Mouse (Mus musculus) hindbrain, embryonic 16.5 days (tissue): ENCODE results near the gene Slc28a1. TPM values are rescaled to one million over a fixed set of nuclear protein-coding genes. Genes with fewer than 3 reads are reported as not detected.

Experiments used
- polyA plus RNA-seq: library from polyadenylated mRNA; unstranded; fragments of >200 nt; fragmentation: Nextera tagmentation; extraction: Ambion mirVana; gene quantifications from 2 replicates; pipeline ENCODE4 v1.2.1, GENCODE M21; 2015

Gene Slc28a1
- polyA plus RNA-seq, 1 experiment from 2014 or later = not detected

Other genes with a start within 250 kb of the Slc28a1 start
- 33.8 and 35.8 TPM in 2 replicates for gene Wdr73, start 213.5 kb upstream of the Slc28a1 start, polyA plus RNA-seq
- 7.6 and 7.7 TPM in 2 replicates for gene Nmb, start 209.7 kb upstream of the Slc28a1 start, polyA plus RNA-seq
- gene Sec11a, start 167.0 kb upstream of the Slc28a1 start, polyA plus RNA-seq = 153 and 164 TPM in 2 replicates
- 9.0 and 12.2 TPM in 2 replicates for gene Zfp592, start 121.1 kb upstream of the Slc28a1 start, polyA plus RNA-seq
- 0.10 and 0.27 TPM in 2 replicates for gene Alpk3, start 57.2 kb upstream of the Slc28a1 start, polyA plus RNA-seq
- 1.2 and 2.0 TPM in 2 replicates for gene Pde8a, start 98.8 kb downstream of the Slc28a1 start, polyA plus RNA-seq
- 598 and 658 TPM in 2 replicates for gene Rps17, start 230.5 kb downstream of the Slc28a1 start, polyA plus RNA-seq